Mouse (Mus musculus): ENCODE results near the gene Selenok. TPM values are rescaled to one million over a fixed set of nuclear protein-coding genes. Genes with fewer than 3 reads are reported as not detected.

The Selenok gene
- polyA plus RNA-seq, 1 experiment from 2014 or later: 150 TPM

- Histone ChIP-seq H3K27me3 (ENCODE audit: insufficient read depth, low read length) (no peaks in the 10 kb centered on the region), H3K9me3 (ENCODE audit: low read length) (no peaks in the 10 kb centered on the region), H3K9ac (replicated peaks) (no peak overlapping the region), H3K4me1 (ENCODE audit: insufficient read depth) (peaks cover 42% of the 10 kb centered on the region), H3K4me3 (ENCODE audit: low read depth, low read length) (no peak overlapping the region), H3K4me2 (ENCODE audit: low read depth, low read length) (peak overlapping the region; percentile 85), H3K27ac (ENCODE audit: low read depth) (peak overlapping the region; percentile 1; the same call in 1 of the 2 replicates), H3K36me3 (replicated peaks; ENCODE audit: insufficient read depth, low read length) (peaks cover 44% of the 10 kb centered on the region)
- WGBS (ENCODE audit: insufficient replicate concordance): 69% methylated on average over 5 of the region's 5 CpGs
- no peak for ATAC-seq
- DNase-seq: no peak
- no peak for TF ChIP-seq EP300 (IDR thresholded peaks at IDR 0.05; ENCODE audit: low read depth)
- no peak for TF ChIP-seq CTCF (IDR thresholded peaks at IDR 0.05; ENCODE audit: low read depth)
These were observed 3.9 kb downstream of the Selenok start for GRCm38 (mm10) chr14:29971993-29972392.

- Histone ChIP-seq H3K27me3 (ENCODE audit: insufficient read depth, low read length) (no peaks in the 10 kb centered on the region), H3K27ac (ENCODE audit: low read depth) (peak overlapping the region; percentile 71)
- peak; percentile 31 for DNase-seq
These were observed 8.8 kb downstream of the Selenok start for GRCm38 (mm10) chr14:29976927-29977326.

DNA sequence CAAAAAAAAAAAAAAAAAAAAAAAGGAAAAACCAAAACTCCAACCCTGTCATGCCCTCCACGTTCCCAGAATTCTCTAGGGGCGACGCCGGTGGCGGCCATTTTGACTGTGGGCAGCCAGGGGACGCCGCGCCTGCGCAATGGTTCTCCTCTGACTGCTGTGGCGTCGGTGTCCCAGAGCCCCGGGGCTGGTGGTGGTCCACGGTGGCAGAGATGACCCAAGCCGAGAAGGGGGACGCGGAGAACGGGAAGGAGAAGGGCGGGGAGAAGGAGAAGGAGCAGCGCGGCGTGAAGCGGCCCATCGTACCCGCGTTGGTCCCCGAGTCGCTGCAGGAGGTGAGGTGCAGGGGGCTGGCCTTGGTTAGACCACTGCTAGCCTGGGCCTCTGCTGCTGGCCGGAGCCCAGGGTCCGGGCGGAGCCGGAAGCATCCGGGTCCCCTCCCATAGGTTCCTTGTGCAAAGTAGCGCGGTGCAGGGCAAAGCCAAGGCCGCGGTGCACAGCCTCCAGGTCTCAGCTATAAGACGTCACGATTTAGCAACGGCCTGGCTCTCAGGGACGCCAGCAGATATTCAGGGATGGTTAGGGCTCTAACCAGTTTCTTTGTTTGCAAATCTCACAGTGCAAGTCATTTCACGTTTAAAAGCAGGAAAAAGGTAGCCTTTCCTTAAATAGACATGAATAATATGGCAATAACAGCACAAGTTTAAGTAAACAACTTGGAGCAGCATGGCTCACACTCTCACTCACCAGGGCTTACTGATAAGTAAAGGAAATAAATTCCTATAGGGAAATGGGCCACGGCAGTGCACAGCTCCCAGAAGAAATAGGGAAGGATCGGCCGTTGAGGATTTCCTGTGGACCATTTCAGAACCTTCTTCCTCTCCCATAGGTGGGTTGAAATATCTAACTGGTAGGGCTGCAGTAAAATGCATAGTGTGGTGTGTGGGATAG lies 10.4 kb downstream of the Selenok start, which contains the start of gene Actr8:
TSS of gene Actr8 (plus strand) at position 84 of the 951 bp plus-strand sequence.
- WGBS (ENCODE audit: insufficient replicate concordance): under 1% methylated on average over 40 of the region's 44 CpGs
- DNase-seq (peak; percentile 91), ATAC-seq (peak; percentile 92)
- TF ChIP-seq EP300 (IDR thresholded peaks at IDR 0.05; ENCODE audit: low read depth) (no peak; the same call in 1 of the 2 replicates), CTCF (IDR thresholded peaks at IDR 0.05; ENCODE audit: low read depth) (no peak)
- H3K4me2 ChIP-seq (ENCODE audit: low read depth, low read length): peak within 1 kb of the TSS; percentile 69
- no peaks in the 10 kb centered on the region; the same call in 1 of the 2 replicates for H3K9me3 ChIP-seq (ENCODE audit: low read length)
- peak within 1 kb of the TSS; percentile 88 for H3K9ac ChIP-seq (replicated peaks)
- H3K27me3 ChIP-seq (ENCODE audit: insufficient read depth, low read length): no peaks in the 10 kb centered on the region
- H3K27ac ChIP-seq (ENCODE audit: low read depth): peak within 1 kb of the TSS; percentile 94
- peaks cover 42% of the 10 kb centered on the region for H3K36me3 ChIP-seq (replicated peaks; ENCODE audit: insufficient read depth, low read length)
- H3K4me3 ChIP-seq (ENCODE audit: low read depth, low read length): peak within 1 kb of the TSS; percentile 81
- H3K4me1 ChIP-seq (ENCODE audit: insufficient read depth): peaks cover 10% of the 10 kb centered on the region

More at GRCm38 (mm10) chr14:29976927-29977326, 8.8 kb downstream of the Selenok start:
- H3K4me3 ChIP-seq (ENCODE audit: low read depth, low read length): no peak overlapping the region
- 55% methylated on average over 6 of the region's 6 CpGs for WGBS (ENCODE audit: insufficient replicate concordance)
- no peak overlapping the region for H3K9ac ChIP-seq (replicated peaks)
- H3K36me3 ChIP-seq (replicated peaks; ENCODE audit: insufficient read depth, low read length): peaks cover 43% of the 10 kb centered on the region
- H3K9me3 ChIP-seq (ENCODE audit: low read length): no peaks in the 10 kb centered on the region; the same call in 1 of the 2 replicates
- no peak overlapping the region for H3K4me2 ChIP-seq (ENCODE audit: low read depth, low read length)
- peaks cover 17% of the 10 kb centered on the region for H3K4me1 ChIP-seq (ENCODE audit: insufficient read depth)
- peak; percentile 59 for ATAC-seq
- no peak for TF ChIP-seq CTCF (IDR thresholded peaks at IDR 0.05; ENCODE audit: low read depth)
- 0 out of 2 replicates have a peak, but pooled peaks have one; percentile 37 for TF ChIP-seq EP300 (IDR thresholded peaks at IDR 0.05; ENCODE audit: low read depth)

DNA sequence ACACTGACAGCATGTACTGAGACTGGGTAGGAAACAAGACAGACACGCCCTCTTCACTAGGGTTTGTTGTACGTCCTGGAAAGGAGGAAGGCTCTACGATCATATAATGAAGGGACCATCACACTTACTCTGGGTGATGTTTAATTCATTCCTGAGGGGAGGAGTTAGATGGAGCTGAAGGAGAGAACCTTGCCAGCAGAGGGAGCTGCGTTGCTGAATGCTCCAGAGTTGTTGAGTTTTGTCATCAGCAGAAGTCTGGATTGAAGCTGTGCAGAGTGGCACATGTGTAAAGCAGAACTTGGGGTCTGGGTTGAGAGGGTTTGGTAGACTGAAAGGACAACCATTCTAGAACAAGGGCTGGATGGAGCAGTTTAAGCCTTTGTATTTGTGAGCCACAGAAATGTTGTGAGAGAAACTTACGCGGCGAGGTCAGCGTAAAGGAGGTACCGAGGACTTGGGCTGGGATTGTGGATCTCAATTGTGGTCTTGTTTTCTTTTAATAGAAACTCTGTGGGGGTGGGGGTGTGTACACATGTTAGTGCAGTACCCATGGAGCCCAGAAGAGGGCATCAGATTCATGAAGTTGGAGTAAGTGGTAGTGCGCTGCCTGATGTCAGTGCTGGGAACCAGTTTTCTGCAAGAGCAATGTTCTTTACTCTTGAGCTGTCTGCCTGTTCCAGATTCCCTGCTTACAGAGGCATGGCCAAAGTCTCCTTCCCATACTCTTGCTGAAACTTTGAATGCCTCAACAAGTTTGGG lies 12.5 kb downstream of the Selenok start:
- Histone ChIP-seq H3K4me1 (ENCODE audit: insufficient read depth) (peaks cover 8% of the 10 kb centered on the region), H3K9ac (replicated peaks) (no peak overlapping the region), H3K4me3 (ENCODE audit: low read depth, low read length) (no peak overlapping the region), H3K27ac (ENCODE audit: low read depth) (no peak overlapping the region), H3K9me3 (ENCODE audit: low read length) (no peaks in the 10 kb centered on the region; the same call in 1 of the 2 replicates), H3K4me2 (ENCODE audit: low read depth, low read length) (no peak overlapping the region), H3K27me3 (ENCODE audit: insufficient read depth, low read length) (no peaks in the 10 kb centered on the region), H3K36me3 (replicated peaks; ENCODE audit: insufficient read depth, low read length) (peaks cover 52% of the 10 kb centered on the region)
- peak; percentile 59 for DNase-seq
- WGBS (ENCODE audit: insufficient replicate concordance): 88% methylated on average over 10 of the region's 10 CpGs
- ATAC-seq: no peak
- TF ChIP-seq CTCF (IDR thresholded peaks at IDR 0.05; ENCODE audit: low read depth) (peak; percentile 60), EP300 (IDR thresholded peaks at IDR 0.05; ENCODE audit: low read depth) (no peak)

DNA sequence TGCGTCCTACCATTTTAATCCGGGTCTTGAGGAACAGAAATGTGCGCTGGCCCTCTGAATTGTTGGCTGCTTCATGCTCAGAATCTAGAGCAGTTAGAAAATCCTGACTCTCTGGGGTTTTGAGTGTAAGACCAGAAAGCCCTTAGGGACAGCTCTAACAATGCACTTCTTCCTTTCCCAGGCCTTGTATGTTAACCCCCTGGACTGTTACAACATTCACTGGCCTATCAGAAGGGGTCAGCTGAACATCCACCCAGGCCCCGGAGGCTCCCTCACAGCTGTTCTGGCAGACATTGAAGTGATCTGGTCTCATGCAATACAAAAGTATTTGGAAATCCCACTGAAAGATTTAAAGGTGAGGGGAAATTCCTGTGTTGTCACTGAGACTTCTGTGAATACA lies 18.0 kb downstream of the Selenok start:
- H3K9ac ChIP-seq (replicated peaks): no peak overlapping the region
- no peaks in the 10 kb centered on the region for H3K27me3 ChIP-seq (ENCODE audit: insufficient read depth, low read length)
- no peaks in the 10 kb centered on the region for H3K9me3 ChIP-seq (ENCODE audit: low read length)
- H3K27ac ChIP-seq (ENCODE audit: low read depth): no peak overlapping the region
- no peak for ATAC-seq
- H3K4me1 ChIP-seq (ENCODE audit: insufficient read depth): no peaks in the 10 kb centered on the region
- WGBS (ENCODE audit: insufficient replicate concordance): 85% methylated on average over 4 of the region's 4 CpGs
- H3K4me2 ChIP-seq (ENCODE audit: low read depth, low read length): no peak overlapping the region
- H3K4me3 ChIP-seq (ENCODE audit: low read depth, low read length): no peak overlapping the region
- no peak for TF ChIP-seq EP300 (IDR thresholded peaks at IDR 0.05; ENCODE audit: low read depth)
- no peak for TF ChIP-seq CTCF (IDR thresholded peaks at IDR 0.05; ENCODE audit: low read depth)
- DNase-seq: no peak
- peaks cover 95% of the 10 kb centered on the region for H3K36me3 ChIP-seq (replicated peaks; ENCODE audit: insufficient read depth, low read length)

- Histone ChIP-seq H3K4me2 (ENCODE audit: low read depth, low read length) (no peak overlapping the region), H3K4me1 (ENCODE audit: insufficient read depth) (no peaks in the 10 kb centered on the region), H3K36me3 (replicated peaks; ENCODE audit: insufficient read depth, low read length) (peaks cover 91% of the 10 kb centered on the region), H3K4me3 (ENCODE audit: low read depth, low read length) (no peak overlapping the region), H3K27ac (ENCODE audit: low read depth) (no peak overlapping the region), H3K9me3 (ENCODE audit: low read length) (no peaks in the 10 kb centered on the region), H3K27me3 (ENCODE audit: insufficient read depth, low read length) (no peaks in the 10 kb centered on the region), H3K9ac (replicated peaks) (no peak overlapping the region)
- 88% methylated on average over 6 of the region's 6 CpGs for WGBS (ENCODE audit: insufficient replicate concordance)
- no peak for ATAC-seq
- TF ChIP-seq CTCF (IDR thresholded peaks at IDR 0.05; ENCODE audit: low read depth): no peak
- no peak for TF ChIP-seq EP300 (IDR thresholded peaks at IDR 0.05; ENCODE audit: low read depth)
- no peak for DNase-seq
These were observed 19.2 kb downstream of the Selenok start for GRCm38 (mm10) chr14:29987276-29987675.
